10 mouse cellular contexts compared by ENCODE assay signal in genomic region chr9:107479593-107479992, GRCm38 (mm10). TPM values are rescaled to one million over a fixed set of nuclear protein-coding genes. Genes with fewer than 3 reads are reported as not detected.
DNase-seq lines count a peak whose midpoint lies in the region; ATAC-seq lines count a peak whose summit lies in the region.
"Had no signal": no experiment of that assay in that cellular context is flagged by ENCODE, and none has a peak within 500 bp of the region (broad histone marks: within the 10 kb centered on the region; RNA-seq: fewer than 3 reads in every experiment).

No protein-coding gene starts in this region.

- H3K4me1 ChIP-seq in kidney, embryonic 14.5 days (ENCODE audit: control insufficient read depth, insufficient read depth, low read length) = peaks cover 13% of the 10 kb centered on the region; the same call in 1 of the 2 replicates
- H3K4me1 ChIP-seq in hindbrain, embryonic 14.5 days (replicated peaks; ENCODE audit: control insufficient read depth, insufficient read depth, low read length) = peaks cover 46% of the 10 kb centered on the region
- H3K4me1 ChIP-seq in midbrain, embryonic 16.5 days (ENCODE audit: control insufficient read depth, insufficient read depth, low read length) = peaks cover 36% of the 10 kb centered on the region

- no peak overlapping the region for H3K9ac ChIP-seq in kidney, embryonic 14.5 days (ENCODE audit: low read depth, low read length)
- 0 out of 2 replicates have a peak overlapping the region, but pooled peaks have one; percentile 32 for H3K9ac ChIP-seq in hindbrain, embryonic 14.5 days
- peak overlapping the region; percentile 45 for H3K9ac ChIP-seq in midbrain, embryonic 16.5 days (ENCODE audit: low read depth, low read length)
- H3K9ac ChIP-seq: liver, embryonic 14.5 days had no signal

- H3K4me3 ChIP-seq in kidney, embryonic 14.5 days (ENCODE audit: low read length) = no peak overlapping the region
- H3K4me3 ChIP-seq in hindbrain, embryonic 14.5 days (replicated peaks; ENCODE audit: low read length) = no peak overlapping the region
- no peak overlapping the region for H3K4me3 ChIP-seq in midbrain, embryonic 16.5 days (ENCODE audit: low read depth, low read length)

- peaks cover 13% of the 10 kb centered on the region for H3K27me3 ChIP-seq in kidney, embryonic 14.5 days (ENCODE audit: control insufficient read depth, insufficient read depth, low read length)
- no peaks in the 10 kb centered on the region for H3K27me3 ChIP-seq in hindbrain, embryonic 14.5 days (ENCODE audit: control insufficient read depth, insufficient read depth, low read length)
- no peaks in the 10 kb centered on the region for H3K27me3 ChIP-seq in midbrain, embryonic 16.5 days (ENCODE audit: control insufficient read depth, insufficient read depth, low read depth, low read length)

- DNase-seq in kidney, postnatal 14 days = no peak
- peak; percentile 52 for DNase-seq in embryo, embryonic 10 days (ENCODE audit: low spot score)
- peak; percentile 54 for DNase-seq in hindbrain, embryonic 14.5 days (ENCODE audit: low spot score)
- DNase-seq in adrenal gland, postnatal 4 days (ENCODE audit: low spot score in 2 of 2) = no peak
- DNase-seq in cerebellum, adult 9-11 months = no peak
- DNase-seq: gastrocnemius, postnatal 10 days had no signal

- WGBS in kidney, embryonic 14.5 days = 10% methylated on average over 14 of the region's 14 CpGs
- 9% methylated on average over 14 of the region's 14 CpGs for WGBS in hindbrain, embryonic 14.5 days
- 11% methylated on average over 14 of the region's 14 CpGs for WGBS in midbrain, embryonic 16.5 days

- no peak overlapping the region for H3K27ac ChIP-seq in kidney, embryonic 14.5 days (ENCODE audit: low read depth, low read length)
- H3K27ac ChIP-seq in hindbrain, embryonic 14.5 days = peak overlapping the region; percentile 80
- peak overlapping the region; percentile 75 for H3K27ac ChIP-seq in midbrain, embryonic 16.5 days (ENCODE audit: low read length)
- H3K27ac ChIP-seq: liver, embryonic 14.5 days had no signal

- no peaks in the 10 kb centered on the region for H3K36me3 ChIP-seq in kidney, embryonic 14.5 days (ENCODE audit: control insufficient read depth, insufficient read depth, low read length)
- no peaks in the 10 kb centered on the region for H3K36me3 ChIP-seq in hindbrain, embryonic 14.5 days (replicated peaks; ENCODE audit: control insufficient read depth, insufficient read depth)
- H3K36me3 ChIP-seq in midbrain, embryonic 16.5 days (ENCODE audit: control insufficient read depth, insufficient read depth, low read length) = no peaks in the 10 kb centered on the region

- no peaks in the 10 kb centered on the region for H3K9me3 ChIP-seq in kidney, embryonic 14.5 days (ENCODE audit: control insufficient read depth, low read length)
- H3K9me3 ChIP-seq in hindbrain, embryonic 14.5 days (ENCODE audit: control insufficient read depth, low read length) = no peaks in the 10 kb centered on the region
- no peaks in the 10 kb centered on the region for H3K9me3 ChIP-seq in midbrain, embryonic 16.5 days (replicated peaks; ENCODE audit: control insufficient read depth, low read length, poor library complexity, severe bottlenecking)

- peak overlapping the region; percentile 17 for H3K4me2 ChIP-seq in kidney, embryonic 14.5 days (replicated peaks; ENCODE audit: low read depth, low read length)
- peak overlapping the region; percentile 8 for H3K4me2 ChIP-seq in hindbrain, embryonic 14.5 days (replicated peaks)
- no peak overlapping the region for H3K4me2 ChIP-seq in midbrain, embryonic 16.5 days (ENCODE audit: low read length)

- ATAC-seq in kidney, embryonic 14.5 days (ENCODE audit: low FRiP score, low TSS enrichment) = no peak
- no peak for ATAC-seq in hindbrain, embryonic 14.5 days (ENCODE audit: low FRiP score)
- ATAC-seq in midbrain, embryonic 16.5 days = no peak
- no peak for ATAC-seq in megakaryocyte, adult 5-6 weeks (ENCODE audit: poor library complexity, severe bottlenecking)

RNA-seq across cellular contexts. Expression of gene Tmem115, which starts 54.2 kb away (rescaled TPM):
- polyA plus RNA-seq in kidney, embryonic 14.5 days (2014; fragmentation: Nextera tagmentation; extraction: Ambion mirVana) = 45.0 and 49.9 TPM in 2 replicates
- polyA plus RNA-seq in hindbrain, embryonic 14.5 days (2014; fragmentation: Nextera tagmentation; extraction: Ambion mirVana) = 47.1 and 51.7 TPM in 2 replicates
- polyA plus RNA-seq in midbrain, embryonic 16.5 days (2015; fragmentation: Nextera tagmentation; extraction: Ambion mirVana) = 45.2 and 47.2 TPM in 2 replicates
- 6.8 and 9.3 TPM in 2 replicates for total RNA-seq in megakaryocyte, adult 5-6 weeks (2015)
- 14.8 and 15.2 TPM in 2 replicates for total RNA-seq in megakaryocyte, adult 5-6 weeks (2017)
- total RNA-seq in adrenal gland, postnatal 4 days (2021) = 10 to 100 TPM; 40.8 to 44.6 TPM

Comparison
In these comparisons a context has a peak if more than half of its experiments do, and no peak if none do; other contexts are left out.
1. DNase-seq: peak in embryo, embryonic 10 days (single experiment) and hindbrain, embryonic 14.5 days (single experiment); none in kidney, postnatal 14 days (single experiment), adrenal gland, postnatal 4 days (0 of 2) and cerebellum, adult 9-11 months (single experiment).